Mouse (Mus musculus): ENCODE data around the gene Ints12.

DNA sequence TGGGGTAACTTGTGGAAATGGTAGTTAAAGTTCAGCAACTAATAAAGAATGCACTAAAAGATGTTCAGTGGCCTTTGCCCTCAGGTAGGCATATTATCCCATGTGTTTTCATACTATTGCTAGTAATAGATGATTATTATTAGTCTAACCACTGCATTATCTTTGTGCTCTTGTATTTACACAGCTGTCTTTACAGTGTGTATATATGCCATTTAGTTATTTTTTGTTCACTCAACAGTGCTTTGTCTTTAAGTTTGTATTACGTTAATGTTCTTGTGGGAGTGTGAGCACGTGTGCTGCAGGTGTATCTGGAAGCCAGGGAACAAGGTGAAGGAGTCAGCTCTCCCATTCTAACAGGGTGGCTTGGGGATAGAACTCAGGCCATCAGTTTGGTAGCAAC is 7.3 kb downstream of the Ints12 start:
- TF ChIP-seq CTCF (IDR thresholded peaks at IDR 0.05; ENCODE audit: low read depth) (no peak), EP300 (IDR thresholded peaks at IDR 0.05; ENCODE audit: low read depth) (no peak)

All from liver, postnatal 0 days (tissue).